Mouse (Mus musculus): ENCODE data around the gene Cant1. TPM values are rescaled to one million over a fixed set of nuclear protein-coding genes. Genes with fewer than 3 reads are reported as not detected.
"Not testable (repeated sequence)": the region's sequence is repeated elsewhere in the genome, so short reads cannot be mapped to it uniquely, and the experiment has no call there.

Cant1 gene
- total RNA-seq, 2 experiments from 2014 or later = 9.3 to 9.9 TPM

- no peak for DNase-seq
Observed at GRCm38 (mm10) chr11:118408051-118408740, 10.7 kb downstream of the Cant1 start.

- peak; percentile 43 for DNase-seq
Observed at GRCm38 (mm10) chr11:118407318-118407910, 11.5 kb downstream of the Cant1 start.

DNA sequence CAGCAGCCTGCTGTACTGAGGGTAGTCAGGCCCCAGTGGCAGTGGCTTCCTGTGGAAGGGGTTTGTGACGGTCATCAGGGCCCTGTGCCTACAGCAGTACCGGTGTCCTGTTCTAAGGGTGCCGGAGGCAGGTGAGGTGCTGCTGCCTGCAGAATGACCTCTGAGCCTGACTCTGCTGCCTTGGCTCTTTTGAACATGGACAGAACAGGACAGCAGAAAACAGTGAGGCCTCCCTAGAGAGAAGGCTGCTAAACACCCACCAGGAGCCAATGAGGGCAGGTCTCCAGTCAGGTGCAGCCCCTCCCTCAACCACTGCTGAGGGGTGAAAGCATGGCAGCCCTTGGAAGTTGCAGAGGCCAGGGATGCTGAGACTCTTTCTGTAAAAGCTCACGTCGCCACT lies 12.4 kb downstream of the Cant1 start:
- DNase-seq = no peak

DNA sequence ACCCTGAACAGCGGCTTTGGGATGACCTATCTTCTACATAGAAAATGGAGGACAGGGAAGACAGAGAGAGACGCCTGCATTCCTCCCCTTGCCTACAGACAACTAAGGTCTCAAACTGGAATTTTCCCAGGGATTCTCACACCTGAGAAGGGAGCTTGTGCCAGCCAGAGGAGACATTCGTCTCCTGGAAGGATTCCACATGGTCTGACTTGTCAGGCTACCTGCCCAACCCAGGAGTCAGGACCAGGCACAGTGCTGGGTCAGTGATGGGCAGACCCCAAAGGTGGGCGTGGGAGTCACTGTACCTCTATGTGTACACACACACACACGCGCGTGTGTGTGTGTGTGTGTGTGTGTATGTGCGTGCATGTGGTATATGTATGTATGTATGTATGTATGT lies 13.6 kb downstream of the Cant1 start:
- no peak for DNase-seq

- no peak for DNase-seq
Observed at GRCm38 (mm10) chr11:118403951-118404899, 14.7 kb downstream of the Cant1 start.

DNA sequence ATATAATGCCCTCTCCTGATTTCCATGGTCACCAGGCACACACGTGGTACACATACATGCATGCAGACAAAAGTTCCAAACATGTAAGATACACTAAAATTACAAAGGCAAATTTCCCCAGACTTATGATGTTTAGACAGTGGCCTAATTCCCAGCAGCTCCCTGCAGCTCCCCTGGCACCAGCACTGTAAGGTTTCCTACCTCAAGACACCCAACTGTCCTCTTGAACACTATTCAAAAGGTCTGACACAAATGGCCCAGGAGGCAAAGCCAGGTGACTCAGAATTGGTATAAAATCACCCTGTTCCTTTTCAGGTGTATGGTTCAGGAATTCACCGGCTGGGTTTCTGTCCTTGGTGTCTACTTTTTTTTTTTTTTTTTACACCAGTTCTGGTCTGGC lies 15.7 kb downstream of the Cant1 start:
- DNase-seq = no peak

DNA sequence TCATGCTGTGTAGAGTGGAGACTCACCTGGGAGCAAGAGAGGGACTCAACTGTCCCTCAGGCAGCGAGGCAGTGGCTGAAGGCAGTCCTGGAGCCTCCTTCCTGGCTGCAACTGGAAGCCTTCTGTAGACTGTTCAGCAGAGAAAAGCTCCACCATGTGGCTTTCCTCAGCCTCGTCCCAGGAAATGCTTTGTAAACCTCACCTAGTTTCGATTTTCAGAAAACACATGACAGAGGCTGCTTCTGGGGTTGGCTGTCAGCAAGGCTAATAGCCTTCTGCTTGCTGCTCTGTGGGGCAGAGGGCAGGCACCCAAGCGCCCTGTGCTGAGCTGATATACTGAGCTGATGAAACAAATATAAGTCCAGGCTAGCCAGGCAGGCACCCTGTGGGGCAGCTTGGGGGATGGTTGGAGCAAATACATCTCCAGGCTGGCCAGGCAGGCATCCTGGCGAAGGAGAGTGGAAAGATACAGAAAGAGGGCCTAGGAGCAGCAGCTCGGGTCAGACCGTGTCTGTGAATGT lies 17.1 kb downstream of the Cant1 start, which contains the start of gene Lgals3bp:
Gene Lgals3bp, minus strand, starts transcription at position 333 of the 521 bp plus-strand sequence.
- peak; percentile 70 for DNase-seq

DNA sequence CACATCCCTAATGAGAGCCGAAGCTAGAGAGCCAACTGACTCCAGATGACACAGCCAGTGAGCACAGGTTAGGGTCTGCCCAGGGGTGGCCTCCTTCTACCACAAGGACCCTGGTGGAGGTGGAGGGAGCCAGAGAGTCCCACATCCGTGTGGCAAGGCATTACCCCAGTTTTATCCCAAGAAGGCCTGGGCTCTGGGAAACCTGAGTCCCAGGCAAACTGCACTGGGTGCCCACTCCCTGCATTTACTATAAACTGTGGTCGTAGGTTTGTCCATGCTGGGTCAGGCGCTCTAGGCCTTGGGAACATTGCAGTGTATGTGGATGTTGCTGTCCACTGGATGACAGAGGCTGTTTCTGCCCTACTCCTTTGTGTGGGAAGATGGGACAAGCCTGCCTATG lies 17.7 kb downstream of the Cant1 start:
- no peak for DNase-seq

- no peak for DNase-seq
Observed at GRCm38 (mm10) chr11:118400566-118400936, 18.3 kb downstream of the Cant1 start.

- DNase-seq = no peak
Observed at GRCm38 (mm10) chr11:118399891-118400565, 18.9 kb downstream of the Cant1 start.

- no peak for DNase-seq
Observed at GRCm38 (mm10) chr11:118397806-118398530, 20.9 kb downstream of the Cant1 start.

DNA sequence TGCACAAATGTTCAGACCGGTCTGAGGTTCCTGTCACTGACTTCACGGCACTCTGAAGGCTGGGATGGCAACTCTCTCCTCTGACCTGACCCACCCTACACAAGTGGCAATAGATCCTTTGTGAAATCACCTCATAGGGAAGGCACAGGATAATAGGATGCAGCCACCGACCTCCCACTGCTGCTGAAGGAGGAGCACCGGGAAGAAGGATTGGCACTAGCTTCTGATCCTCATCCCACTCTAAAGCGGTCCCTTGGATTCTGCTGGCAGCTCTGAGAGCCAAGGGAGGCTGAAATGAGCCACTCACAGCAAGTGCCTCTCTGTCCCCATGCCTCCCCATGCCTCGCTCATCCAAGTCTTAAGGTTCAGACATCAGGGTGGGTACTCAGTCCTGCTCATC lies 24.3 kb downstream of the Cant1 start:
- no peak for DNase-seq

DNA sequence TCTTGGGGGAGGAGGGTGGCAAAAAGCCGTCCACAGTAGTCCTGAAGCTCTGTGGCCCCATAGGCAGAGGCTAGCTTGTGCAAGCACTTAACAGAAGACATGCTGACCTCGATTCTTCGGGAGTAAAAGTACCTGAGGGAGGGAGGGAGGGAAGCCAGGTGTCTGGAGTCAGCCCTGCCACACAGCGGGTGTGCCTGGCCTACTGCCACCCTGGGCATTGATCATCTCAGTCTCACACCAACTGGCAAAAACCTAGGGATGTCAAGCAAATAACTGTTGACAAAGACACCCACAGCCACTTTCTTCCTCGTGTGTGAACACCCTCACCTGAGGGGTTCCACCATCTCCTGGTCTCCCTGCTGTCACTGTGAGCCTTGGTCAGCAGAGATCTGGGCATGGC lies 24.9 kb downstream of the Cant1 start:
- no peak for DNase-seq

DNA sequence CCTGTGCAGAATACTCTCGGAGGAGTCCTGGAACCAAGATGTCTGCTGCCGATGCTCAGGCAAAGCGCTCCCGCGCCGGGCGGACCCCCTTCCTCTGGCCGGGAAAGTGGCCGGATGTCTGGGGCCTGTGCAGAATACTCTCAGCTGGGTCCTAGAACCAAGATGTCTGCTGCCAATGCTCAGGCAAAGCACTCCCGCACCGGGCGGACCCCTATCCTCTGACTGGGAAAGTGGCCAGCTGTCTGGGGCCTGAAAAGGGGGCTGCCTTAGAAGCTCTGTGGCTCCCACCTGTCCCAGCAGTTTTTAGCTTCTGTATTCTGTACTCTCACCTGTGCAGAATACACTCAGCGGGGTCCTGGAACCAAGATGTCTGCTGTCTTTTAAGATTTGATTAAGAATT lies 31.1 kb downstream of the Cant1 start:
- not testable (repeated sequence) for DNase-seq

GRCm38 (mm10) chr11:118379251-118380009 lies 39.5 kb downstream of the Cant1 start:
- peak; percentile 78 for DNase-seq

DNA sequence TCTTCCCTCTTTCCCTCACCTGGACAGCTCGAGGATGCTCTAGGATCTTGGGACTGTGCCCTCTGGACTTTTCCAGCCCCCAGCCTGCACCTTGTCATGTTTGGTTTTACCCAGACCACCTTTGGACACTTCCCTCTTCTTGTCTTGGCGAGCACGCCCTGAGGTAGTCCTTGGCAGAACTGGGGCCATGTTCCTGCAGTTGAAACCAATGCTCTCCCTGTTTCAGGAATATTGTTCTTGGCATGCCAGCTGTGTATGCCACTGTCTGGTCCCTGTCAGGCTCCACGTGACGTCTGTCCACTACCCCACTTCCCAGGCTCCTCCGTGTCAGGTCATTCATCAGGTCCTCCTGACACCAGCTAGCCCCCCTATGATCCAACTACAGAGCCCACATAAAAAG lies 40.2 kb downstream of the Cant1 start:
- DNase-seq = no peak

- not testable (repeated sequence) for DNase-seq
Observed at GRCm38 (mm10) chr11:118376323-118376722, 42.6 kb downstream of the Cant1 start.

DNA sequence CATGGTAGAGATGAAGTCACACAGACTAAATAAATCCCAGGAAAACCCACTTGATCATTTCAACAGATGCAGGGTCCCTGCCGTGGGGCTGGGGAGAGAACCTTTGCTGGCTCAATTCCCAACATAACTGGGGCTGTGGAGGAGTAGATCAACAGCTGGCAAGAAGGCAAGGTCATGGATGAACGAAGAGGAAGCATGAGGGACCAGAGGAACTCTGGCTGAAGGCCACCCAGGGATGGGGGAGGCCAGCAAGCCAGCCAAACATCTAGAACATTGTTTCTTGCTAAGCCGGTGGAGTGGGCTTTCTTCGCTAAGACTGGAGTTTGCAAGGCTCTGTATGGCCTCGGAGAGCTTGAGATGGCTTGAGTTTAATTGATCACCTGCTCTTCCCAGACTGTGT lies 43.0 kb downstream of the Cant1 start:
- DNase-seq = no peak

- DNase-seq = no peak
Observed at GRCm38 (mm10) chr11:118375461-118375860, 43.4 kb downstream of the Cant1 start.

- no peak for DNase-seq
Observed at GRCm38 (mm10) chr11:118375006-118375405, 43.9 kb downstream of the Cant1 start.

GRCm38 (mm10) chr11:118374506-118374905 lies 44.4 kb downstream of the Cant1 start:
- no peak for DNase-seq
